Mouse (Mus musculus) gastrocnemius, postnatal 25 days (tissue): ENCODE results near the gene Ugt2b38. TPM values are rescaled to one million over a fixed set of nuclear protein-coding genes. Genes with fewer than 3 reads are reported as not detected.
"Not testable (repeated sequence)": the region's sequence is repeated elsewhere in the genome, so short reads cannot be mapped to it uniquely, and the experiment has no call there.

Source experiments
- DNase-seq: peaks from one replicate; pipeline ENCODE4 v3.0.0; 2022
- long read RNA-seq, 2 experiments: library from polyadenylated mRNA; stranded (forward); transcript quantifications; one replicate each; pipeline ENCODE4 v2.0.0; 2021
- total RNA-seq, 2 experiments: library from RNA; stranded (reverse); gene quantifications; 1 replicate in 1 of 2; 2 replicates in 1 of 2; pipeline ENCODE4 v1.2.3; 2021

Ugt2b38 gene
- not detected for total RNA-seq
- long read RNA-seq, experiment 1, result 0 reads
- long read RNA-seq, experiment 2, result 0 reads

- not testable (repeated sequence) for DNase-seq
These were observed at the start of gene Ugt2b38 for GRCm38 (mm10) chr5:87424041-87424440. TSS of gene Ugt2b38 (minus strand) at chr5:87424203.

GRCm38 (mm10) chr5:87458810-87459209 is 34.8 kb upstream of the Ugt2b38 start:
- no peak for DNase-seq

GRCm38 (mm10) chr5:87457701-87458100 is 33.7 kb upstream of the Ugt2b38 start:
- DNase-seq, result no peak

- DNase-seq, result no peak
These were observed 32.3 kb upstream of the Ugt2b38 start for GRCm38 (mm10) chr5:87456216-87456850.

- DNase-seq, result no peak
These were observed 31.5 kb upstream of the Ugt2b38 start for GRCm38 (mm10) chr5:87455519-87455918.

GRCm38 (mm10) chr5:87452514-87452913 is 28.5 kb upstream of the Ugt2b38 start:
- DNase-seq, result not testable (repeated sequence)

GRCm38 (mm10) chr5:87436264-87436663 is 12.3 kb upstream of the Ugt2b38 start:
- no peak for DNase-seq

GRCm38 (mm10) chr5:87425676-87426075 is 1.7 kb upstream of the Ugt2b38 start:
- DNase-seq, result no peak

- DNase-seq, result no peak
These were observed 27.0 kb downstream of the Ugt2b38 start for GRCm38 (mm10) chr5:87396968-87397367.

- DNase-seq, result no peak
These were observed 33.2 kb downstream of the Ugt2b38 start for GRCm38 (mm10) chr5:87390818-87391217.

- DNase-seq, result no peak
These were observed 43.8 kb downstream of the Ugt2b38 start for GRCm38 (mm10) chr5:87380234-87380633.

GRCm38 (mm10) chr5:87379825-87380224 is 44.2 kb downstream of the Ugt2b38 start:
- no peak for DNase-seq

- DNase-seq, result no peak
These were observed 48.1 kb downstream of the Ugt2b38 start for GRCm38 (mm10) chr5:87375874-87376383.

- no peak for DNase-seq
These were observed 50.5 kb downstream of the Ugt2b38 start for GRCm38 (mm10) chr5:87373502-87373863.

- DNase-seq, result not testable (repeated sequence)
These were observed 51.1 kb downstream of the Ugt2b38 start for GRCm38 (mm10) chr5:87372788-87373501.

Other genes starting within 250 kb of the Ugt2b38 start
- not detected for gene Ugt2b37, start 169.4 kb downstream of the Ugt2b38 start, total RNA-seq
- gene Ugt2a3, start 87.0 kb downstream of the Ugt2b38 start, total RNA-seq, result not detected
- gene Ugt2a2, start 58.1 kb upstream of the Ugt2b38 start, total RNA-seq, result not detected
- gene Gm43638, start 62.6 kb upstream of the Ugt2b38 start, total RNA-seq, result not detected
- not detected for gene Ugt2a1, start 66.7 kb upstream of the Ugt2b38 start, total RNA-seq
- not detected for gene Sult1b1, start 114.0 kb upstream of the Ugt2b38 start, total RNA-seq
- not detected for gene Sult1d1, start 144.8 kb upstream of the Ugt2b38 start, total RNA-seq
- gene Sult1e1, start 167.4 kb upstream of the Ugt2b38 start, total RNA-seq, result not detected
- not detected for gene Csn1s1, start 242.0 kb upstream of the Ugt2b38 start, total RNA-seq